Mouse (Mus musculus) stomach, embryonic 16.5 days (tissue): ENCODE data around the gene Pkp4. TPM values are rescaled to one million over a fixed set of nuclear protein-coding genes. Genes with fewer than 3 reads are reported as not detected.

Source experiments
- ATAC-seq: fragments of 200-750 bp; cut with Nextera tagmentation; 2 replicates; pipeline ENCODE4 v1.8.0; 2017; ENCODE audit warnings: moderate number of reproducible peaks, moderate TSS enrichment; ENCODE audit not compliant: insufficient read depth, low FRiP score
- H3K27ac ChIP-seq: fragments of 300-500 bp; sonication (generic); 2 replicates; pipeline ENCODE4 v1.5.1; 2014; ENCODE audit warnings: low read length
- H3K27me3 ChIP-seq: fragments of 300-500 bp; sonication (generic); 2 replicates; pipeline ENCODE4 v1.6.1; 2014; ENCODE audit warnings: low read length, control low read depth, mixed read lengths; ENCODE audit not compliant: control insufficient read depth, insufficient read depth
- H3K36me3 ChIP-seq: fragments of 300-500 bp; sonication (generic); 2 replicates; pipeline ENCODE4 v1.6.1; 2014; ENCODE audit warnings: low read length; ENCODE audit not compliant: control insufficient read depth, insufficient read depth
- H3K4me1 ChIP-seq: fragments of 300-500 bp; sonication (generic); 2 replicates; pipeline ENCODE4 v1.6.1; 2014; ENCODE audit warnings: low read length, control low read depth, mixed read lengths; ENCODE audit not compliant: control insufficient read depth, insufficient read depth
- H3K4me2 ChIP-seq: fragments of 300-500 bp; sonication (generic); 2 replicates; pipeline ENCODE4 v1.6.1; 2014; ENCODE audit warnings: low read depth, low read length, mixed read lengths
- H3K4me3 ChIP-seq: fragments of 300-500 bp; sonication (generic); replicated peaks from 2 replicates; pipeline ENCODE4 v1.5.1; 2014; ENCODE audit warnings: mild to moderate bottlenecking, low read length
- H3K9ac ChIP-seq: fragments of 300-500 bp; sonication (generic); 2 replicates; pipeline ENCODE4 v1.6.1; 2014; ENCODE audit warnings: low read length
- H3K9me3 ChIP-seq: fragments of 300-500 bp; sonication (generic); replicated peaks from 2 replicates; pipeline ENCODE4 v1.6.1; 2016; ENCODE audit warnings: low read length, control low read depth; ENCODE audit not compliant: control insufficient read depth
- WGBS: fragments of 180-500 bp; shearing (Covaris S2); extraction: QIAGEN DNeasy Blood & Tissue Kit; methylation state at CpG from one replicate; pipeline ENCODE4 v1.1.7; 2014; 5-methylcytosine and 5-hydroxymethylcytosine counted together
- polyA plus RNA-seq: library from polyadenylated mRNA; unstranded; fragments of >200 nt; fragmentation: Nextera tagmentation; extraction: Ambion mirVana; gene quantifications from 2 replicates; pipeline ENCODE4 v1.2.1, GENCODE M21; 2015

The Pkp4 gene
- polyA plus RNA-seq, 1 experiment from 2014 or later, result 30.0 TPM

DNA sequence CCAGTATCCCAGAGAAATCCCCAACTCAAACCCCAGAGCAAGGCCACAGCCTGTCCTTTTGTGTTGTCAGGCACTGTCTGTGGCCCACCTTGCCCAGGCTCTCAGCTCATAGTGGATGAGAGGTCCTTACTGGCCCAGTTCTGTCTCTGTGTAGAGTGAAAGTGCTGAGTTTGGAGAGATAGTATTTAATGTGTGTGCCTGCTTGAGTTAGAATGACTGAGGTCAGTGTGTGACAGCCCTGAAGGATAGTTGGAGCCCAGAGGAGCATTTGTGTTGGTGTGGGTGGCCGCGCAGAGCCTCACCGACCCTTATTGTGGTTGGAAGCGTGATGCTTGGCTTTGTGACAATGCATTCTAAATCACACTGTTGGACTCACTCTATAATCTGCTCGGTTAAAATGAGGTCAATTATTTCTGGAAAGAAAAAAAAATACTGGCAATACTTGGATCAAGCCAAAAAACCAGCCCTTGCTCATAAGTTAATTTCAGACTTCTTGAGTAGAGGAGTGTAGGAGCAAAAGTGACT lies 29.1 kb downstream of the Pkp4 start:
- WGBS, result 78% methylated on average over 5 of the region's 5 CpGs
- Histone ChIP-seq H3K36me3 (peaks cover 4% of the 10 kb centered on the region; the same call in 1 of the 2 replicates), H3K4me3 (no peak overlapping the region), H3K27ac (no peak overlapping the region), H3K4me2 (no peak overlapping the region), H3K27me3 (no peaks in the 10 kb centered on the region), H3K4me1 (peaks cover 19% of the 10 kb centered on the region; the same call in 1 of the 2 replicates), H3K9ac (no peak overlapping the region; the same call in 1 of the 2 replicates), H3K9me3 (no peaks in the 10 kb centered on the region)
- ATAC-seq, result no peak

DNA sequence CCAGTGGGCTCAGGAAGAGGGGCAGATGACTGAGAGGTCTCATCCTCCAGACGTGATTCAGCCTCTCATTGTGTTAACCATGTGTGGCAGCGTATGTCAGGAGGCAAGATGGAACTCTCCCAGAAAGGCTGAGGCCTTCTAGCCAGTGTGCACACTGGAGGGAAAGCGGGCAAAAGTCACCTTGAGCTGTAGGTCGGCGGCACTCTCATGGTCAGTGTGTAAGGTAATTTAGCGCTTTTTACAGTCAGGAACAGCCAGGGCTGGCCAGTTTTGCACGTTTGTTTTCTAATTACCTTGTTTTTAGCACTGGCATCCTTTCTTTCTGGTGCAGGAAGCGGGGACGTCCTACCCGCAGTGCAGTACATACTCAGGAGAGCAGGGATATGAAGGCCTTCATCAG lies 29.5 kb downstream of the Pkp4 start:
- H3K9ac ChIP-seq, result no peak overlapping the region
- peaks cover 19% of the 10 kb centered on the region; the same call in 1 of the 2 replicates for H3K4me1 ChIP-seq
- no peak overlapping the region for H3K4me3 ChIP-seq
- no peaks in the 10 kb centered on the region for H3K27me3 ChIP-seq
- H3K27ac ChIP-seq, result no peak overlapping the region
- H3K9me3 ChIP-seq, result no peaks in the 10 kb centered on the region
- WGBS, result 89% methylated on average over 10 of the region's 10 CpGs
- ATAC-seq, result no peak
- peaks cover 4% of the 10 kb centered on the region; the same call in 1 of the 2 replicates for H3K36me3 ChIP-seq
- no peak overlapping the region for H3K4me2 ChIP-seq

GRCm38 (mm10) chr2:59191466-59191865 lies 30.8 kb downstream of the Pkp4 start:
- H3K36me3 ChIP-seq, result peaks cover 4% of the 10 kb centered on the region; the same call in 1 of the 2 replicates
- ATAC-seq, result peak; percentile 37; the same call in 1 of the 2 replicates
- no peaks in the 10 kb centered on the region for H3K27me3 ChIP-seq
- H3K9ac ChIP-seq, result no peak overlapping the region
- WGBS, result 60% methylated on average over 8 of the region's 8 CpGs
- H3K9me3 ChIP-seq, result no peaks in the 10 kb centered on the region
- peaks cover 19% of the 10 kb centered on the region; the same call in 1 of the 2 replicates for H3K4me1 ChIP-seq
- no peak overlapping the region for H3K4me3 ChIP-seq
- H3K4me2 ChIP-seq, result no peak overlapping the region
- H3K27ac ChIP-seq, result no peak overlapping the region

- ATAC-seq, result no peak
- no peak overlapping the region for H3K9ac ChIP-seq
- H3K4me3 ChIP-seq, result no peak overlapping the region
- H3K9me3 ChIP-seq, result no peaks in the 10 kb centered on the region
- no peak overlapping the region for H3K27ac ChIP-seq
- H3K4me2 ChIP-seq, result no peak overlapping the region
- no peaks in the 10 kb centered on the region for H3K27me3 ChIP-seq
- 51% methylated on average over 5 of the region's 5 CpGs for WGBS
- peaks cover 19% of the 10 kb centered on the region; the same call in 1 of the 2 replicates for H3K4me1 ChIP-seq
- H3K36me3 ChIP-seq, result no peaks in the 10 kb centered on the region
These were observed 32.5 kb downstream of the Pkp4 start for GRCm38 (mm10) chr2:59193117-59193516.

DNA sequence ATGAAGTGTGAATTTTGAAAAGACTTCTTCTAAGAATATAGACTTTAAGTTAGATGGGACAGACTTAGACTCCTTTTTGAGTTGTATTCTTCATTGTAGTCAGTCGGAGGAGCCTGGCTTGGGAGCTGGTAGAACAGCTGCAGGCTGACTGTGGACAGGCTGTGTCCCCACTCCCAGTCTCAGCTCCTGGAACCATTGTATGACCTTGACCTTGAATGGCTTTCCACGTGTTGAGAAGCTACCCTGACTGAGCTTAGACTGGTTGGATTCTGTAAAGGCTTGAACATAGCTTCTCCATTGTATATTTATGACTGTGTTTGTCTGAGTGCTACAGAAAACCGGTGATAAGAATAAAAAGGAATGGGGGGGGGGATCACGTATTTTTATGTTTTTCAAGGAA lies 36.5 kb downstream of the Pkp4 start:
- H3K4me2 ChIP-seq, result no peak overlapping the region
- no peaks in the 10 kb centered on the region for H3K27me3 ChIP-seq
- WGBS, result 75% methylated on average over 4 of the region's 4 CpGs

DNA sequence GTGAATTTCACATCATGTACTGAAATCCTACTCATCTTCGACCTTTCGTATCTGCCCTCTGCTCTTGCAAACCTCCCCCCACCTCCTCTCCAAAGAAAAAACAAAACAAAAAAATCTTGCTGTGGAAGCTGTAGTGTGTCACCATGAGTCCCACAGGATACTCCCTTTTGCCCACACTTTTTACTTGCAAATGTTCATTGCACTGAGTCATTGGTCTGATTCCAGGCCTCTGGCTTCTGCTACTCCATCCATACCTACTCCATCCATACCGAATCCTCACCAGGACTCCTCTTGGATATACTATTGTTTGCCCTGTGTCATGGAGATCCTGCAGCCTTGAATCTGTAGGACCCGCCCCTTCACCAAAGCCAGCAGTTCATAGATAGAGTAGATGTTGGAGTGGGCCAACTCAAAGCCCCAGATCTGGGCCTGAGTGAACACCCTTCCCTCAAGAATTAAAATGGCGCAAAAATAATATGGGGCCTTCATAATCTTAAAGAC lies 38.9 kb downstream of the Pkp4 start:
- ATAC-seq, result no peak
- Histone ChIP-seq H3K4me3 (no peak overlapping the region), H3K4me1 (0 out of 2 replicates have a peak, but pooled peaks cover 2% of the 10 kb centered on the region), H3K27me3 (no peaks in the 10 kb centered on the region), H3K9me3 (no peaks in the 10 kb centered on the region), H3K27ac (no peak overlapping the region), H3K36me3 (no peaks in the 10 kb centered on the region), H3K9ac (no peak overlapping the region), H3K4me2 (no peak overlapping the region)
- WGBS, result 93% methylated on average over 5 of the region's 5 CpGs

More for the DNA sequence above, 36.5 kb downstream of the Pkp4 start:
- H3K4me1 ChIP-seq, result 0 out of 2 replicates have a peak, but pooled peaks cover 6% of the 10 kb centered on the region
- H3K27ac ChIP-seq, result no peak overlapping the region
- no peaks in the 10 kb centered on the region for H3K9me3 ChIP-seq
- ATAC-seq, result no peak
- no peaks in the 10 kb centered on the region for H3K36me3 ChIP-seq
- no peak overlapping the region for H3K9ac ChIP-seq
- H3K4me3 ChIP-seq, result no peak overlapping the region

GRCm38 (mm10) chr2:59200511-59200910 lies 39.9 kb downstream of the Pkp4 start:
- no peak for ATAC-seq
- Histone ChIP-seq H3K27me3 (no peaks in the 10 kb centered on the region), H3K36me3 (no peaks in the 10 kb centered on the region), H3K4me3 (no peak overlapping the region), H3K27ac (no peak overlapping the region), H3K4me2 (no peak overlapping the region), H3K9me3 (no peaks in the 10 kb centered on the region), H3K4me1 (0 out of 2 replicates have a peak, but pooled peaks cover 2% of the 10 kb centered on the region), H3K9ac (no peak overlapping the region)
- 72% methylated on average over 3 of the region's 3 CpGs for WGBS

GRCm38 (mm10) chr2:59202930-59203329 lies 42.3 kb downstream of the Pkp4 start:
- no peak for ATAC-seq
- Histone ChIP-seq H3K36me3 (no peaks in the 10 kb centered on the region), H3K4me2 (no peak overlapping the region), H3K4me1 (0 out of 2 replicates have a peak, but pooled peaks cover 2% of the 10 kb centered on the region), H3K27ac (peak overlapping the region; percentile 36; the same call in 1 of the 2 replicates), H3K4me3 (no peak overlapping the region), H3K27me3 (no peaks in the 10 kb centered on the region), H3K9me3 (no peaks in the 10 kb centered on the region), H3K9ac (no peak overlapping the region)
- 64% methylated on average over 5 of the region's 5 CpGs for WGBS

DNA sequence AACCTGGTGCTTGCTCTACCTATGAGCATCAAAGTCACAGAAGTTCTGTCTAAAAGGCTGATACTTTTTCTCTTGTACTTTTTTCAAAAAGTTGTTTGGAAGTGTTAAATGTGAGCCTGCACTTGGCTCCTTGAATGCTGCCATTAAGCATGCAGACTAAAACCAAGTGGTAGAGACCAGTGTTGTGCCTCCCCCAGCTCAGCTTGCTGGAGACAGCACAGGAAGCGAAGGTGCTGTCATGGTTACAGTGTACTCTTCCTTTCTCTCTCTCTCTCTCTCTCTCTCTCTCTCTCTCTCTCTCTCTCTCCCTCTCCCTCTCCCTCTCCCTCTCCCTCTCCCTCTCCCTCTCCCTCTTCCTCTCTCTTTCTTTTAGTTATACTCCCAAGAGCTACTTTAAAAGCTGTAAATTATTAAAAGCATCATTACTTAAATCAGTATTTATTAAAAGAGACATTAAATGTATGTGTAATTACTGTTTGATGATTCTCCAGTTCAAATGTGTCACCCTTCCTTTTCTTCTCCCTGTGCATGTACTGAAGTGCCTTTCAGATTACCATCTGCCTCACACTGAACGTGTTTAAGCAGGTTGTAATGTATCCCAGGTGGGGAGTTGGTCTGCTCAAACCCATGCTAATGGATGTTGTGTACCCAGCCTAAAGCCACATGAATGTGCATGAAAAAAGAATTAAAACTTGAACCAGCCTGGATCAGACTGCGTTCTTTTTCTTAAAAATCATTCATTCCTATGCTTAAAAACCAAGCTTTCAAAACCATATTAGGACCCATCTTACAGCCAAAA lies 43.2 kb downstream of the Pkp4 start:
- no peak for ATAC-seq
- 50% methylated on average over 3 of the region's 3 CpGs for WGBS
- no peaks in the 10 kb centered on the region for H3K27me3 ChIP-seq
- H3K4me2 ChIP-seq, result no peak overlapping the region
- no peaks in the 10 kb centered on the region for H3K36me3 ChIP-seq
- 0 out of 2 replicates have a peak, but pooled peaks cover 2% of the 10 kb centered on the region for H3K4me1 ChIP-seq
- no peak overlapping the region for H3K9ac ChIP-seq
- H3K9me3 ChIP-seq, result no peaks in the 10 kb centered on the region
- peak overlapping the region; percentile 36 for H3K27ac ChIP-seq
- H3K4me3 ChIP-seq, result no peak overlapping the region
